Mouse (Mus musculus) hindbrain, embryonic 15.5 days (tissue): ENCODE measurements at regions not wholly inside any gene's neighbourhood (a gene's known extent, or its start where the extent isn't known, plus 50 kb on each side); places are given as distances from the start of the nearest gene placed in this dataset.
A peak's percentile ranks its signal among the peaks of the same experiment; 100 is the strongest.

ENCODE experiments used
- ATAC-seq: fragments of 200-750 bp; cut with Nextera tagmentation; 2 replicates; pipeline ENCODE4 v1.8.0; 2017; ENCODE audit warnings: low read depth, moderate number of reproducible peaks, moderate TSS enrichment; ENCODE audit not compliant: low FRiP score
- H3K27ac ChIP-seq: fragments of 300-500 bp; sonication (generic); replicated peaks from 2 replicates; pipeline ENCODE4 v1.5.1; 2015; ENCODE audit warnings: mild to moderate bottlenecking, inconsistent platforms
- H3K27me3 ChIP-seq: fragments of 300-500 bp; sonication (generic); 2 replicates; pipeline ENCODE4 v1.6.1; 2015; ENCODE audit warnings: control low read depth, inconsistent platforms
- H3K36me3 ChIP-seq: fragments of 300-500 bp; sonication (generic); 2 replicates; pipeline ENCODE4 v1.6.1; 2015; ENCODE audit warnings: control low read depth, inconsistent platforms
- H3K4me1 ChIP-seq: fragments of 300-500 bp; sonication (generic); replicated peaks from 2 replicates; pipeline ENCODE4 v1.6.1; 2015; ENCODE audit warnings: control low read depth, inconsistent platforms
- H3K4me2 ChIP-seq: fragments of 300-500 bp; sonication (generic); 2 replicates; pipeline ENCODE4 v1.6.1; 2015; ENCODE audit warnings: moderate library complexity, mild to moderate bottlenecking, inconsistent platforms
- H3K4me3 ChIP-seq: fragments of 300-500 bp; sonication (generic); 2 replicates; pipeline ENCODE4 v1.5.1; 2015; ENCODE audit warnings: mild to moderate bottlenecking, inconsistent platforms
- H3K9ac ChIP-seq: fragments of 300-500 bp; sonication (generic); 2 replicates; pipeline ENCODE4 v1.6.1; 2015; ENCODE audit warnings: inconsistent platforms
- H3K9me3 ChIP-seq: fragments of 300-500 bp; sonication (generic); 2 replicates; pipeline ENCODE4 v1.6.1; 2016; ENCODE audit warnings: control low read depth, inconsistent platforms
- WGBS: fragments of 180-500 bp; shearing (Covaris S2); methylation state at CpG from one replicate; pipeline ENCODE4 v1.1.7; 2015; 5-methylcytosine and 5-hydroxymethylcytosine counted together

GRCm38 (mm10) chr14:13732731-13733697, 62.3 kb downstream of the Sntn start:
- H3K9ac ChIP-seq, result no peak overlapping the region
- H3K27ac ChIP-seq, result no peak overlapping the region
- H3K9me3 ChIP-seq, result no peaks in the 10 kb centered on the region
- H3K4me3 ChIP-seq, result no peak overlapping the region
- H3K4me1 ChIP-seq, result no peaks in the 10 kb centered on the region; the same call in 1 of the 2 replicates
- peak; percentile 78 for ATAC-seq
- H3K4me2 ChIP-seq, result no peak overlapping the region
- no peaks in the 10 kb centered on the region for H3K27me3 ChIP-seq
- 39% methylated on average over 8 of the region's 8 CpGs for WGBS
- no peaks in the 10 kb centered on the region for H3K36me3 ChIP-seq
